12 mouse cellular contexts compared by ENCODE assay signal in the genomic region with DNA sequence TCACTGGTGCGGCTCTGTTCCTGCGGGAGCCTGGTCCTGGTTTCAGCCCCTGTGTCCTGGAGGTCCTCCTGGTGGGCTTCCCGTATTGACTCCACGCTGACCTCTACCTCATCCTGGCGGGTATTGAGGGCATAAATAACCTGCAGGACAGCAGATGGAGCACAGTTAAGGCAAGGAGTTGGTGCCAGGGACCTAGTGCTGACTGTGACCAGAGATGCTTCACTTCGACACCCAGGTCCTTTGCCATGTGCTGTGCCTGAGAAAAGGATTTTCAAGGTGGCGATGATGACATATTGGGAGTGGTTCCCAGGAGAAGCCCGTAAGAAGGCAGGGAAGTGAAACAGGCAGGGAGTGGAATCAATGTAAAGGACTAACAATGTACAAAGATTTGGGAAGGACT.
"Had no signal": no experiment of that assay in that cellular context is flagged by ENCODE, and none has a peak within 500 bp of the region (broad histone marks: within the 10 kb centered on the region; RNA-seq: fewer than 3 reads in every experiment).

No protein-coding gene starts in this region.

- DNase-seq: kidney, adult 9 months; kidney, postnatal 25 days; layer of hippocampus, adult 9-11 months; liver; lung, adult 18-20 months; lung, postnatal 10 days; lung, postnatal 36 days; midbrain, embryonic 14.5 days; right cerebral cortex, adult 18-20 months; right cerebral cortex, postnatal 14 days; spleen, adult 18-20 months; thymus, postnatal 25 days had no signal
